Mouse (Mus musculus) olfactory bulb, adult 2 months (tissue): ENCODE measurements at regions not wholly inside any gene's neighbourhood (a gene's known extent, or its start where the extent isn't known, plus 50 kb on each side); places are given as distances from the start of the nearest gene placed in this dataset.

Experiments used
- CTCF ChIP-seq: fragments of 200-500 bp; IDR thresholded peaks from 2 replicates; pipeline ENCODE4 v1.5.1; 2012; ENCODE audit warnings: low read depth, mild to moderate bottlenecking, low read length, moderate library complexity; ENCODE audit not compliant: insufficient read depth
- POLR2A ChIP-seq: fragments of 200-500 bp; IDR thresholded peaks from 2 replicates; pipeline ENCODE4 v1.6.1; 2012; ENCODE audit warnings: mild to moderate bottlenecking, low read depth, low read length, moderate library complexity; ENCODE audit not compliant: insufficient read depth

GRCm38 (mm10) chr12:10620541-10620940, 230.0 kb downstream of the Rdh14 start:
- no peak for TF ChIP-seq CTCF
- TF ChIP-seq POLR2A: no peak
